Mouse (Mus musculus) layer of hippocampus, adult 9-11 months (tissue): ENCODE measurements at regions not wholly inside any gene's neighbourhood (a gene's known extent, or its start where the extent isn't known, plus 50 kb on each side); places are given as distances from the start of the nearest gene placed in this dataset.

ENCODE experiments used
- DNase-seq: peaks from one replicate; pipeline ENCODE4 v3.0.0; 2022

DNA sequence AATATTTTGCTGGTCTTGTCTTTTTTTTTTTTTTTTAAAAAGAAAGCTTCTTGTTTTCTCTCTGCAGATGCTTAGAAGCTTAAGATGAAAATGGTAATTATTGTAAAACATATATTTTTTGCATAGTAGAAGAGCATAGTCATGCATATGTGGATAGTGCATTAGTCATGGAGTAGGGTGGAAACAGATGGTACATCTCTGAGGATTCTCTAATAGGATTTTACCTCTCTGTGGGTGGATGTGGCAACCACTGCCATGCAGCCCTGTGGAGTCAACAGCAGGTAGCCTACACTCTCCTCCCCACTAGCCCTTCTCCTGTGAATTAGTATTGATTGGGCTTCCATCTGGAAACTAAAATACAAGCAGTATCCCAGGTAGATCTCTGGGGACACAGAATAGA, 409.2 kb downstream of the Nr4a2 start:
- DNase-seq, result peak; percentile 26

GRCm38 (mm10) chr2:56683574-56683973, 440.2 kb downstream of the Nr4a2 start:
- DNase-seq, result no peak

- no peak for DNase-seq
Measured at GRCm38 (mm10) chr2:56673861-56674260, 449.9 kb downstream of the Nr4a2 start.

- no peak for DNase-seq
Measured at GRCm38 (mm10) chr2:56672711-56673110, 451.1 kb downstream of the Nr4a2 start.

DNA sequence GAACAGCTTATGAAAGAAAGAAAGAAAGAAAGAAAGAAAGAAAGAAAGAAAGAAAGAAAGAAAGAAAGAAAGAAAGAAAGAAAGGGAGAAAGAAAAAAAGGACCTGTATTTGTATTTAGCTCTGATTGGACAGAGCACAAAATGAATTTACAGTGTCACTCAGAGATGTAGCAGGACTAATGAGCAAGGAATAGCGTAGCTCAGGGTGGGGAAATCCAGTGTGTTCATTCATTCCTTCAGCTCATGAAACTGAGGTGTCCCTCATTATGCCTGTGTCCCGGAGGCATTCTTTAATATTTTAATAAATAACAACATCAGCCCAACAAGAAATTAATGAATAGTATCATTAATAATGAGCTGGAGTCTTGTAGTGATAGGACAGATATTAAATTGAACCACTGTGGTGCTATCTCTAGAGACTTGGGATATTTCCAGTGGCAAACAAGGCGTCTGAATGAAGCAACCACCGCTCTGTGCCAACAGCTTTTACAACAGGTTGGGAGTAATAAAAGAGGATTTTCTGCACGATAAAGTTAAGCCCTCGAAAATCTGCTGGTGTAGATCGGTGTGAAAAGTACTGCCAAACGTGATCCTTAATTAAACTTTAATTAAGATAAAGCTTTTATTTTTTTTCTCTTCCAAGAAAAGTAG, 461.4 kb downstream of the Nr4a2 start:
- no peak for DNase-seq
